Mouse (Mus musculus) heart, postnatal 0 days (tissue): ENCODE results near the gene Scel. TPM values are rescaled to one million over a fixed set of nuclear protein-coding genes. Genes with fewer than 3 reads are reported as not detected.

Experiments
- ATAC-seq: fragments of 200-750 bp; cut with Nextera tagmentation; 2 replicates; pipeline ENCODE4 v1.8.0; 2017; ENCODE audit warnings: low read depth, moderate number of reproducible peaks, moderate library complexity; ENCODE audit not compliant: insufficient read depth
- DNase-seq: peaks from one replicate; pipeline ENCODE4 v3.0.0-alpha.2; 2016; ENCODE audit warnings: low spot score
- H3K27ac ChIP-seq: fragments of 300-500 bp; sonication (generic); 2 replicates; pipeline ENCODE4 v1.5.1; 2014; ENCODE audit warnings: low read depth, mild to moderate bottlenecking
- H3K27me3 ChIP-seq: fragments of 300-500 bp; sonication (generic); 2 replicates; pipeline ENCODE4 v1.6.1; 2014; ENCODE audit warnings: low read length, mixed read lengths; ENCODE audit not compliant: control insufficient read depth, insufficient read depth
- H3K36me3 ChIP-seq: fragments of 300-500 bp; sonication (generic); replicated peaks from 2 replicates; pipeline ENCODE4 v1.6.1; 2014; ENCODE audit warnings: low read length, mixed read lengths; ENCODE audit not compliant: control insufficient read depth, insufficient read depth
- H3K4me1 ChIP-seq: fragments of 300-500 bp; sonication (generic); 2 replicates; pipeline ENCODE4 v1.6.1; 2014; ENCODE audit warnings: antibody characterized with exemption; ENCODE audit not compliant: control insufficient read depth, insufficient read depth
- H3K4me2 ChIP-seq: fragments of 300-500 bp; sonication (generic); 2 replicates; pipeline ENCODE4 v1.6.1; 2014; ENCODE audit warnings: low read depth, mild to moderate bottlenecking, low read length, moderate library complexity
- H3K4me3 ChIP-seq: fragments of 300-500 bp; sonication (generic); 2 replicates; pipeline ENCODE4 v1.5.1; 2014; ENCODE audit warnings: low read depth, low read length
- H3K9ac ChIP-seq: fragments of 300-500 bp; sonication (generic); replicated peaks from 2 replicates; pipeline ENCODE4 v1.6.1; 2014; ENCODE audit warnings: low read depth, low read length, mixed read lengths
- H3K9me3 ChIP-seq: fragments of 300-500 bp; sonication (generic); replicated peaks from 2 replicates; pipeline ENCODE4 v1.6.1; 2016; ENCODE audit warnings: low read length; ENCODE audit not compliant: control insufficient read depth
- CTCF ChIP-seq: IDR thresholded peaks from 2 replicates; pipeline ENCODE4 v1.5.1; 2016; ENCODE audit warnings: antibody characterized with exemption, control low read depth, low read depth
- EP300 ChIP-seq: IDR thresholded peaks from 2 replicates; pipeline ENCODE4 v1.6.1; 2016; ENCODE audit warnings: antibody characterized with exemption, low read depth
- WGBS: fragments of 180-500 bp; shearing (Covaris S2); extraction: QIAGEN DNeasy Blood & Tissue Kit; methylation state at CpG from one replicate; pipeline ENCODE4 v1.1.7; 2014; 5-methylcytosine and 5-hydroxymethylcytosine counted together
- polyA plus RNA-seq: library from polyadenylated mRNA; unstranded; fragments of >200 nt; fragmentation: Nextera tagmentation; extraction: Ambion mirVana; gene quantifications from 2 replicates; pipeline ENCODE4 v1.2.1, GENCODE M21; 2015
- total RNA-seq: library from RNA; depleted of rRNA; stranded (reverse); fragments of >200 nt; gene quantifications from 2 replicates; pipeline ENCODE4 v1.2.3, GENCODE M21; 2014; ENCODE audit warnings: low replicate concordance

Scel gene
- total and polyA plus RNA-seq, 2 experiments from 2014 or later = 0.14 to 2.7 TPM

- ATAC-seq = peak; percentile 40
- Histone ChIP-seq H3K4me2 (peak overlapping the region; percentile 100), H3K27me3 (peaks cover 40% of the 10 kb centered on the region), H3K27ac (no peak overlapping the region), H3K36me3 (no peaks in the 10 kb centered on the region), H3K9me3 (no peaks in the 10 kb centered on the region), H3K4me3 (peak overlapping the region; percentile 71), H3K4me1 (0 out of 2 replicates have a peak, but pooled peaks cover 10% of the 10 kb centered on the region), H3K9ac (no peak overlapping the region; the same call in 1 of the 2 replicates)
- WGBS = under 1% methylated on average over 60 of the region's 67 CpGs
- TF ChIP-seq EP300 (no peak), CTCF (no peak)
- DNase-seq = no peak
Measured at GRCm38 (mm10) chr14:103650413-103651101, 137.4 kb downstream of the Scel start.

GRCm38 (mm10) chr14:103651106-103651505, 138.0 kb downstream of the Scel start:
- WGBS = 8% methylated on average over 11 of the region's 11 CpGs
- no peak overlapping the region for H3K27ac ChIP-seq
- no peak overlapping the region for H3K9ac ChIP-seq
- no peak for ATAC-seq
- no peak for DNase-seq
- TF ChIP-seq CTCF = no peak
- no peak for TF ChIP-seq EP300
- 0 out of 2 replicates have a peak, but pooled peaks cover 10% of the 10 kb centered on the region for H3K4me1 ChIP-seq
- H3K36me3 ChIP-seq = no peaks in the 10 kb centered on the region
- no peaks in the 10 kb centered on the region for H3K9me3 ChIP-seq
- H3K4me2 ChIP-seq = peak overlapping the region; percentile 100
- H3K27me3 ChIP-seq = peaks cover 40% of the 10 kb centered on the region
- H3K4me3 ChIP-seq = peak overlapping the region; percentile 71

- Histone ChIP-seq H3K9ac (no peak overlapping the region), H3K27me3 (peaks cover 40% of the 10 kb centered on the region), H3K27ac (no peak overlapping the region), H3K4me3 (no peak overlapping the region; the same call in 1 of the 2 replicates), H3K9me3 (no peaks in the 10 kb centered on the region), H3K4me2 (peak overlapping the region; percentile 100; the same call in 1 of the 2 replicates), H3K36me3 (no peaks in the 10 kb centered on the region), H3K4me1 (0 out of 2 replicates have a peak, but pooled peaks cover 10% of the 10 kb centered on the region)
- WGBS = 79% methylated on average over 2 of the region's 2 CpGs
- TF ChIP-seq EP300 = no peak
- no peak for TF ChIP-seq CTCF
- ATAC-seq (no peak), DNase-seq (no peak)
Measured at GRCm38 (mm10) chr14:103651562-103651961, 138.4 kb downstream of the Scel start.

GRCm38 (mm10) chr14:103652524-103652923, 139.4 kb downstream of the Scel start:
- WGBS = 85% methylated on average over 5 of the region's 5 CpGs
- Histone ChIP-seq H3K4me3 (no peak overlapping the region), H3K27ac (no peak overlapping the region), H3K27me3 (peaks cover 40% of the 10 kb centered on the region), H3K9me3 (no peaks in the 10 kb centered on the region), H3K36me3 (no peaks in the 10 kb centered on the region), H3K4me1 (0 out of 2 replicates have a peak, but pooled peaks cover 10% of the 10 kb centered on the region), H3K4me2 (no peak overlapping the region), H3K9ac (no peak overlapping the region)
- TF ChIP-seq CTCF (no peak), EP300 (no peak)
- DNase-seq (no peak), ATAC-seq (no peak)

- Histone ChIP-seq H3K9ac (no peak overlapping the region), H3K4me1 (0 out of 2 replicates have a peak, but pooled peaks cover 10% of the 10 kb centered on the region), H3K27ac (no peak overlapping the region), H3K4me3 (no peak overlapping the region), H3K9me3 (no peaks in the 10 kb centered on the region), H3K4me2 (peak overlapping the region; percentile 1; the same call in 1 of the 2 replicates), H3K27me3 (peaks cover 35% of the 10 kb centered on the region), H3K36me3 (no peaks in the 10 kb centered on the region)
- no peak for TF ChIP-seq CTCF
- no peak for TF ChIP-seq EP300
- no peak for ATAC-seq
- WGBS = 62% methylated on average over 5 of the region's 5 CpGs
- no peak for DNase-seq
Measured at GRCm38 (mm10) chr14:103653800-103654199, 140.7 kb downstream of the Scel start.
